Mouse (Mus musculus): ENCODE results near the gene Gbf1. TPM values are rescaled to one million over a fixed set of nuclear protein-coding genes. Genes with fewer than 3 reads are reported as not detected.

The Gbf1 gene
- total RNA-seq, 1 experiment from 2014 or later = 84.7 TPM

- no peak for ATAC-seq (ENCODE audit: extremely low read depth, insufficient number of reproducible peaks, low FRiP score, poor library complexity, severe bottlenecking)
Measured at GRCm38 (mm10) chr19:46322144-46322995, 170.1 kb downstream of the Gbf1 start.

- no peak for ATAC-seq (ENCODE audit: extremely low read depth, insufficient number of reproducible peaks, low FRiP score, poor library complexity, severe bottlenecking)
Measured at GRCm38 (mm10) chr19:46322996-46323572, 170.8 kb downstream of the Gbf1 start.

DNA sequence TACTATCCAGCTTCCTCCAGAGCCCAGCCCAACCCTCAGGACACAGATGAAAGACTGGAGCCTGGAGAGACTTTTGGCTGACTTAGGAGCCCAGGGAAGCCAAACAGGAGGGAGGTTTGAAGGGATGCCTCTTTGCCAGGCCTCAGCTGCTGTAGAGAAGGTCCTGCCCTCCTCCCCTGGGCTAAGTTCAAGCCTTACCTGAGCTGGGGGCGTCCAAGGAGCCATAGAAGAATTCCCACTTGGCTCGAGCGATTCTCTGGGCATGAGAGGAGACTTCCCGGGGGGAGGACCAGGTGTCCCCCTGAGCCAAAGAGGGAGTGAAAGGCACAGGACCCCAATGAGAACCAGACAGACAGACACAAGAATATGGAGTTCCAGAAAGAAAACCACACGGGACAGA is 171.4 kb downstream of the Gbf1 start:
- no peak for ATAC-seq (ENCODE audit: extremely low read depth, insufficient number of reproducible peaks, low FRiP score, poor library complexity, severe bottlenecking)

GRCm38 (mm10) chr19:46324366-46324765 is 172.1 kb downstream of the Gbf1 start:
- no peak for ATAC-seq (ENCODE audit: extremely low read depth, insufficient number of reproducible peaks, low FRiP score, poor library complexity, severe bottlenecking)

- ATAC-seq (ENCODE audit: extremely low read depth, insufficient number of reproducible peaks, low FRiP score, poor library complexity, severe bottlenecking) = no peak
Measured at GRCm38 (mm10) chr19:46324918-46325317, 172.6 kb downstream of the Gbf1 start.

- ATAC-seq (ENCODE audit: extremely low read depth, insufficient number of reproducible peaks, low FRiP score, poor library complexity, severe bottlenecking) = no peak
Measured at GRCm38 (mm10) chr19:46326019-46326755, 173.9 kb downstream of the Gbf1 start.

GRCm38 (mm10) chr19:46326756-46327305 is 174.5 kb downstream of the Gbf1 start, which contains the start of gene Psd:
TSS of gene Psd (minus strand) at chr19:46327156.
- ATAC-seq (ENCODE audit: extremely low read depth, insufficient number of reproducible peaks, low FRiP score, poor library complexity, severe bottlenecking) = no peak

GRCm38 (mm10) chr19:46327531-46328064 is 175.3 kb downstream of the Gbf1 start:
- ATAC-seq (ENCODE audit: extremely low read depth, insufficient number of reproducible peaks, low FRiP score, poor library complexity, severe bottlenecking) = no peak

GRCm38 (mm10) chr19:46328081-46329030 is 176.0 kb downstream of the Gbf1 start, which contains the start of gene Fbxl15:
TSS of gene Fbxl15 (plus strand) at chr19:46328184.
- ATAC-seq (ENCODE audit: extremely low read depth, insufficient number of reproducible peaks, low FRiP score, poor library complexity, severe bottlenecking) = peak; percentile 58

GRCm38 (mm10) chr19:46329031-46329641 is 176.8 kb downstream of the Gbf1 start:
- no peak for ATAC-seq (ENCODE audit: extremely low read depth, insufficient number of reproducible peaks, low FRiP score, poor library complexity, severe bottlenecking)

GRCm38 (mm10) chr19:46329951-46330350 is 177.6 kb downstream of the Gbf1 start:
- peak; percentile 75 for ATAC-seq (ENCODE audit: extremely low read depth, insufficient number of reproducible peaks, low FRiP score, poor library complexity, severe bottlenecking)

GRCm38 (mm10) chr19:46330696-46331095 is 178.4 kb downstream of the Gbf1 start:
- ATAC-seq (ENCODE audit: extremely low read depth, insufficient number of reproducible peaks, low FRiP score, poor library complexity, severe bottlenecking) = no peak

DNA sequence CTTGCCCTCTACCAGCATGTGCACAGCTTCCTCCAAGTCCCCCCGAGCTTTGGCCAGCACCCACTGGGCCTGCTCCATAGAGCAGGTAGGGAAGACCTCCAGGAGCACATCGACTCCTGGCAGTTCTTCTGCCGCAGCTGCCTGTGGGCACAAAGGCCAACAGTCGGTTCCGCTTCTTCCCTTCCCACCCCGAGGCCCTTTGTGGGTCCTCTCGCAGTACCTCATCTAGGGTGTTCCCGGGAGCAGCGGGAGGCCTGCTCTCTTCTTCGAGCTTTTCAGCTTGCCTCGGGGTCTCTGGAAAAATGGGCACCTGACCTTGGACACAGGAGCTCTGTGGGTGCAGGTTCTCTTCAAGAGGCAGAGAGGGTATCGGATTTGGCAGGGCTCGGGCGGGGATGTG is 179.0 kb downstream of the Gbf1 start:
- ATAC-seq (ENCODE audit: extremely low read depth, insufficient number of reproducible peaks, low FRiP score, poor library complexity, severe bottlenecking) = no peak

DNA sequence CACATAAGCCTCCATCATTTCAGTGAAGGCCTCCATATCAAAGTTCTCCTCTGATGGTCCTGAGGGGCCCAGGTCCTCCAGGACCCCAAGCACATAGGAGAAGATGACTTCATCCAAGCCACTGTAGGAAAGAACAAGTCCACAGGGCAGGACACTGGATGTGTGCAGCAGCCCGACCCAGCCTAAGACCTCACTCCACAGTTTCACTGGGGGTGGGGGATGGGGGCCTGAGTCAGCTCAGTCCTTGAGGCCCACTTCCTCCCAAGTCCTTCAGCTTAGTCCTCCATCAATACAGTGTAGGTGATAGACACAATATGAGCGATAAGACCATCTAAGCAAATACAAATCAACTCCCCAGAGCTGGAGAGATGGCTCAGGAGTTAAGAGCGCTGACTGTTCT is 179.6 kb downstream of the Gbf1 start:
- no peak for ATAC-seq (ENCODE audit: extremely low read depth, insufficient number of reproducible peaks, low FRiP score, poor library complexity, severe bottlenecking)

- ATAC-seq (ENCODE audit: extremely low read depth, insufficient number of reproducible peaks, low FRiP score, poor library complexity, severe bottlenecking) = no peak
Measured at GRCm38 (mm10) chr19:46332721-46333339, 180.5 kb downstream of the Gbf1 start.

GRCm38 (mm10) chr19:46333906-46334305 is 181.6 kb downstream of the Gbf1 start:
- ATAC-seq (ENCODE audit: extremely low read depth, insufficient number of reproducible peaks, low FRiP score, poor library complexity, severe bottlenecking) = no peak

Data from neutrophil, adult 5-6 weeks (primary cell).